Mouse (Mus musculus): Measurements from ENCODE around the gene Ino80. TPM values are rescaled to one million over a fixed set of nuclear protein-coding genes. Genes with fewer than 3 reads are reported as not detected.

Gene Ino80
- total and polyA plus RNA-seq, 2 experiments, result 3.7 to 9.9 TPM

DNA sequence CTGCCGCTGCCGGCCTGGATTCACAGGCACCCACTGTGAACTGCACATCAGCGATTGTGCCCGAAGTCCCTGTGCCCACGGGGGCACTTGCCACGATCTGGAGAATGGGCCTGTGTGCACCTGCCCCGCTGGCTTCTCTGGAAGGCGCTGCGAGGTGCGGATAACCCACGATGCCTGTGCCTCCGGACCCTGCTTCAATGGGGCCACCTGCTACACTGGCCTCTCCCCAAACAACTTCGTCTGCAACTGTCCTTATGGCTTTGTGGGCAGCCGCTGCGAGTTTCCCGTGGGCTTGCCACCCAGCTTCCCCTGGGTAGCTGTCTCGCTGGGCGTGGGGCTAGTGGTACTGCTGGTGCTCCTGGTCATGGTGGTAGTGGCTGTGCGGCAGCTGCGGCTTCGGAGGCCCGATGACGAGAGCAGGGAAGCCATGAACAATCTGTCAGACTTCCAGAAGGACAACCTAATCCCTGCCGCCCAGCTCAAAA lies 145.3 kb downstream of the Ino80 start:
- H3K36me3 ChIP-seq (ENCODE audit: control insufficient read depth, insufficient read depth, low read length), result no peaks in the 10 kb centered on the region
- peaks cover 9% of the 10 kb centered on the region; the same call in 1 of the 2 replicates for H3K79me2 ChIP-seq (ENCODE audit: control insufficient read depth, insufficient read depth, low read length)
- TF ChIP-seq POLR2A (IDR thresholded peaks at IDR 0.05; ENCODE audit: extremely low read depth, insufficient read depth, low read length) (no peak), CTCF (IDR thresholded peaks at IDR 0.05; ENCODE audit: low read depth, low read length) (no peak)
- no peak for DNase-seq (ENCODE audit: extremely low read depth, low read depth, low spot score)
- H3K27ac ChIP-seq (replicated peaks; ENCODE audit: insufficient read depth, low read depth, low read length), result no peak overlapping the region
- H3K4me1 ChIP-seq (ENCODE audit: control insufficient read depth, insufficient read depth, low read length), result peaks cover 1% of the 10 kb centered on the region; the same call in 1 of the 2 replicates
- H3K27me3 ChIP-seq (ENCODE audit: control insufficient read depth, insufficient read depth, low read length), result peaks cover 2% of the 10 kb centered on the region; the same call in 1 of the 2 replicates
- 76% methylated on average over 24 of the region's 24 CpGs for WGBS
- peak overlapping the region; percentile 46; the same call in 1 of the 2 replicates for H3K9ac ChIP-seq (ENCODE audit: low read depth, low read length)
- peak overlapping the region; percentile 42; the same call in 1 of the 2 replicates for H3K4me3 ChIP-seq (ENCODE audit: insufficient read depth, low read depth, low read length)

DNA sequence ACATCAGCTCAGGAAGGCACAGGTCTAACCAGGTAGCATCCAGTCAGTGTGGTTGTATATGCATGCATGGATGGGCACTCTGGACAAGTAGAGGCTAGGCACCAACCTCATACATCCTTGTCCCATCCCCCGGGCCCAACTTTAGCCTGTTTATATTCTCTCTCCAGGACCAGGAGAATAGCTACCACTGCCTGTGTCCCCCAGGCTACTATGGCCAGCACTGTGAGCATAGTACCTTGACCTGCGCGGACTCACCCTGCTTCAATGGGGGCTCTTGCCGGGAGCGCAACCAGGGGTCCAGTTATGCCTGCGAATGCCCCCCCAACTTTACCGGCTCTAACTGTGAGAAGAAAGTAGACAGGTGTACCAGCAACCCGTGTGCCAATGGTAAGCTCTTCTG lies 146.7 kb downstream of the Ino80 start:
- peaks cover 3% of the 10 kb centered on the region; the same call in 1 of the 2 replicates for H3K4me1 ChIP-seq (ENCODE audit: control insufficient read depth, insufficient read depth, low read length)
- no peak for TF ChIP-seq CTCF (IDR thresholded peaks at IDR 0.05; ENCODE audit: low read depth, low read length)
- H3K36me3 ChIP-seq (ENCODE audit: control insufficient read depth, insufficient read depth, low read length), result no peaks in the 10 kb centered on the region
- H3K4me3 ChIP-seq (ENCODE audit: insufficient read depth, low read depth, low read length), result no peak overlapping the region
- peaks cover 8% of the 10 kb centered on the region for H3K27me3 ChIP-seq (ENCODE audit: control insufficient read depth, insufficient read depth, low read length)
- no peak for DNase-seq (ENCODE audit: extremely low read depth, low read depth, low spot score)
- H3K79me2 ChIP-seq (ENCODE audit: control insufficient read depth, insufficient read depth, low read length), result peaks cover 9% of the 10 kb centered on the region; the same call in 1 of the 2 replicates
- WGBS, result 90% methylated on average over 8 of the region's 8 CpGs
- no peak overlapping the region for H3K9ac ChIP-seq (ENCODE audit: low read depth, low read length)
- no peak overlapping the region for H3K27ac ChIP-seq (replicated peaks; ENCODE audit: insufficient read depth, low read depth, low read length)

DNA sequence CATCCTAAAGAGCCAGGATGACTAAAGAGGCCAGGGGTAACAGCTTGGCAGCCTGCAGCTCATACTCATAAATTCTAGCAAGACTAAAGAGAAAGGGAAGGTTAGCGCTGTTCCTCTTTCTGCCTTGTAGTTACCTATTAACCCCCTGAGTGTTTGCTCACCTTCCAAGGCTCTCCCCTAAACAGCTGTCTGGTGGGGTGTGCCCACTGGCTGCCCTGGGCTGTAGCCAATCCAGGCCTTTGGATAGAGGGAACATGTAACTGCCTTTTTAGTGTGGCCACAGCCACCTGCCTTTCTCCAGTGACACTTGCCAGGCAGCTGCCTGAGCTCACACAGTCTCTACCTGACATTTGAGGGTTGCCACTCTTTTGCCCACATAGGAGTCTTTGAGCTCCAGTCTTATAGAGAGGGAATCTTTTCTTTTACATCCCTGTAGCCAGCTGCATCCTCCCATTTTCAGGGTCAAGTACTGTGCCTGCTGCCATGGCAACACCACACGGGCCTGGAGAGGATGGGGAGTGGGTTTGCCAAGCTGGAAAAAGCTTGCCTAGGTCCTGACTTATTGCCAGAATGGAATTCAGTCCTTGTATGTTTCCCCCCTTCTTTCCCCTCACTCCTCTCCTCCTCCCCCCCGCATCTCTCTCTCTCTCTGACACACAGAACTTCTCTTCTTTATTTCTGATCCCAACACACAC lies 148.2 kb downstream of the Ino80 start:
- Histone ChIP-seq H3K36me3 (ENCODE audit: control insufficient read depth, insufficient read depth, low read length) (no peaks in the 10 kb centered on the region), H3K27ac (replicated peaks; ENCODE audit: insufficient read depth, low read depth, low read length) (no peak overlapping the region), H3K4me1 (ENCODE audit: control insufficient read depth, insufficient read depth, low read length) (peaks cover 3% of the 10 kb centered on the region; the same call in 1 of the 2 replicates), H3K9ac (ENCODE audit: low read depth, low read length) (peak overlapping the region; percentile 18; the same call in 1 of the 2 replicates), H3K4me3 (ENCODE audit: insufficient read depth, low read depth, low read length) (no peak overlapping the region), H3K27me3 (ENCODE audit: control insufficient read depth, insufficient read depth, low read length) (peaks cover 12% of the 10 kb centered on the region), H3K79me2 (ENCODE audit: control insufficient read depth, insufficient read depth, low read length) (peaks cover 9% of the 10 kb centered on the region; the same call in 1 of the 2 replicates)
- DNase-seq (ENCODE audit: extremely low read depth, low read depth, low spot score), result no peak
- 42% methylated on average over 3 of the region's 3 CpGs for WGBS
- TF ChIP-seq CTCF (IDR thresholded peaks at IDR 0.05; ENCODE audit: low read depth, low read length), result no peak

DNA sequence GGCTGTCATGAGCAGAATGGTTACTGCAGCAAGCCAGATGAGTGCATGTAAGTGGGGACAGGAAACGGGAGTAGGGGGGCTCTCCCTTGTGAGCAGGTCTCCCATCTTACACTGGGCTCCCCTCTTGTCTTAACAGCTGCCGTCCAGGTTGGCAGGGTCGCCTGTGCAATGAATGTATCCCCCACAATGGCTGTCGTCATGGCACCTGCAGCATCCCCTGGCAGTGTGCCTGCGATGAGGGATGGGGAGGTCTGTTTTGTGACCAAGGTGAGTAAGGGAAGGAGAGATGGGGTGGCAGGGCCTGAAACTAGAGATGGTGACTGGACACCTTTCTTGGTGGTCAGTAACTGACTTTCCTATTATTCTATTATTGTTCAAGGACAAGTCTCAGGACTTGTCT lies 148.9 kb downstream of the Ino80 start:
- H3K27ac ChIP-seq (replicated peaks; ENCODE audit: insufficient read depth, low read depth, low read length), result no peak overlapping the region
- H3K36me3 ChIP-seq (ENCODE audit: control insufficient read depth, insufficient read depth, low read length), result no peaks in the 10 kb centered on the region
- H3K9ac ChIP-seq (ENCODE audit: low read depth, low read length), result peak overlapping the region; percentile 26; the same call in 1 of the 2 replicates
- DNase-seq (ENCODE audit: extremely low read depth, low read depth, low spot score), result no peak
- H3K79me2 ChIP-seq (ENCODE audit: control insufficient read depth, insufficient read depth, low read length), result peaks cover 9% of the 10 kb centered on the region; the same call in 1 of the 2 replicates
- H3K4me1 ChIP-seq (ENCODE audit: control insufficient read depth, insufficient read depth, low read length), result peaks cover 3% of the 10 kb centered on the region; the same call in 1 of the 2 replicates
- 58% methylated on average over 5 of the region's 5 CpGs for WGBS
- peaks cover 17% of the 10 kb centered on the region for H3K27me3 ChIP-seq (ENCODE audit: control insufficient read depth, insufficient read depth, low read length)
- H3K4me3 ChIP-seq (ENCODE audit: insufficient read depth, low read depth, low read length), result peak overlapping the region; percentile 58
- no peak for TF ChIP-seq POLR2A (IDR thresholded peaks at IDR 0.05; ENCODE audit: extremely low read depth, insufficient read depth, low read length)

DNA sequence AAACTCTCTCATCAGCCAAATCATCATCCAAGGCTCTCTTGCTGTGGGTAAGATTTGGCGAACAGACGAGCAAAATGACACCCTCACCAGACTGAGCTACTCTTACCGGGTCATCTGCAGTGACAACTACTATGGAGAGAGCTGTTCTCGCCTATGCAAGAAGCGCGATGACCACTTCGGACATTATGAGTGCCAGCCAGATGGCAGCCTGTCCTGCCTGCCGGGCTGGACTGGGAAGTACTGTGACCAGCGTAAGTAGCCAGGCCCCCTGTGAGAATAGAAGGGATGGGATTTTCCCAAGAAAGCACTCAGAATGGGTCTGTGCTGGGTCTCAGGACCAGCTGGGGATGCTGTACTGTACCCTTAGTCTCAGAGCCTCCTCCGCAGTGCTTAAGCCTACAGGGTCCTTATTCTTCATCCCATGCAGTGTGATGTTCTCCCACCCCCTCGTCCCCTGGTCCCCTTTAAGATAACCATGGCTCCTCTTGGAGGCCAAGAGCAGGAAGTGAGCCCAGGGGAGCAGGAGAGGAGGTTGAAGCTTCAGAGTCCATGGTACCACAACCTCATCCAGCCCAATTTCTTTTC lies 149.5 kb downstream of the Ino80 start:
- H3K27me3 ChIP-seq (ENCODE audit: control insufficient read depth, insufficient read depth, low read length), result peaks cover 18% of the 10 kb centered on the region
- no peak for DNase-seq (ENCODE audit: extremely low read depth, low read depth, low spot score)
- 52% methylated on average over 11 of the region's 11 CpGs for WGBS
- peaks cover 3% of the 10 kb centered on the region; the same call in 1 of the 2 replicates for H3K4me1 ChIP-seq (ENCODE audit: control insufficient read depth, insufficient read depth, low read length)
- no peaks in the 10 kb centered on the region for H3K36me3 ChIP-seq (ENCODE audit: control insufficient read depth, insufficient read depth, low read length)
- H3K27ac ChIP-seq (replicated peaks; ENCODE audit: insufficient read depth, low read depth, low read length), result peak overlapping the region; percentile 53
- peak overlapping the region; percentile 58 for H3K4me3 ChIP-seq (ENCODE audit: insufficient read depth, low read depth, low read length)
- peak overlapping the region; percentile 31 for H3K9ac ChIP-seq (ENCODE audit: low read depth, low read length)
- peaks cover 9% of the 10 kb centered on the region; the same call in 1 of the 2 replicates for H3K79me2 ChIP-seq (ENCODE audit: control insufficient read depth, insufficient read depth, low read length)
- TF ChIP-seq CTCF (IDR thresholded peaks at IDR 0.05; ENCODE audit: low read depth, low read length) (no peak), POLR2A (IDR thresholded peaks at IDR 0.05; ENCODE audit: extremely low read depth, insufficient read depth, low read length) (no peak)
